Mouse (Mus musculus) midbrain, embryonic 10.5 days (tissue): ENCODE data around the gene Ugt1a6a. TPM values are rescaled to one million over a fixed set of nuclear protein-coding genes. Genes with fewer than 3 reads are reported as not detected.
"Not testable (repeated sequence)": the region's sequence is repeated elsewhere in the genome, so short reads cannot be mapped to it uniquely, and the experiment has no call there.

Experiments used
- DNase-seq: peaks from one replicate; pipeline ENCODE4 v3.0.0-alpha.2; 2017; ENCODE audit warnings: low spot score
- H3K27ac ChIP-seq: fragments of 300-500 bp; sonication (generic); replicated peaks from 2 replicates; pipeline ENCODE4 v1.5.1; 2016; ENCODE audit warnings: mild to moderate bottlenecking
- H3K27me3 ChIP-seq: fragments of 300-500 bp; sonication (generic); 2 replicates; pipeline ENCODE4 v1.6.1; 2016; ENCODE audit warnings: low read depth, mild to moderate bottlenecking; ENCODE audit not compliant: poor library complexity, severe bottlenecking
- H3K36me3 ChIP-seq: fragments of 300-500 bp; sonication (generic); 2 replicates; pipeline ENCODE4 v1.6.1; 2016; ENCODE audit warnings: mild to moderate bottlenecking, moderate library complexity
- H3K4me1 ChIP-seq: fragments of 300-500 bp; sonication (generic); 2 replicates; pipeline ENCODE4 v1.6.1; 2016
- H3K4me3 ChIP-seq: fragments of 300-500 bp; sonication (generic); 2 replicates; pipeline ENCODE4 v1.5.1; 2016; ENCODE audit warnings: mild to moderate bottlenecking, moderate library complexity
- H3K9me3 ChIP-seq: fragments of 300-500 bp; sonication (generic); replicated peaks from 2 replicates; pipeline ENCODE4 v1.6.1; 2016; ENCODE audit warnings: mild to moderate bottlenecking
- WGBS: fragments of 180-500 bp; shearing (Covaris S2); methylation state at CpG from one replicate; pipeline ENCODE4 v1.1.7; 2016; 5-methylcytosine and 5-hydroxymethylcytosine counted together
- polyA plus RNA-seq: library from polyadenylated mRNA; unstranded; fragments of >200 nt; fragmentation: Nextera tagmentation; extraction: Ambion mirVana; gene quantifications from 2 replicates; pipeline ENCODE4 v1.2.1, GENCODE M21; 2016

Gene Ugt1a6a
- polyA plus RNA-seq, 1 experiment from 2014 or later: not detected

DNA sequence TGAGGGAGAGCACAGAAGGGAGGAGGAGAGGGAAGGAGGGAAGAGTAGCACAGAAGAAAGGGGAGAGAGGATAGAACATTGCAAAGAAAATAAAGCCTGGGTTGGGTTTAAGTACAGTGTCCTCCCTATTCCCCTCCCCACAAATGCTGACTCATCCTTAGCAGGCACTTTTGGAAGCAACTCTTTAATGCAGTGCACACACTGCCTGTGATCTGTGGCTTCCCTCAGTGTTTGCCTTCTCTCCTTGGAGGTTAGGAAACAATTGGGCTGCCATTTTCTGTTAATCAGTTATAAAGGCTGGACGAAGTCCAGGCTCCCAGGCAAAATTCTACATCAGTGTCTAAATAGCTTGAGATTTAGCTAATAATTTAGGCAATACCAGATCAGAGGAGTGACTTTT lies 5.9 kb downstream of the Ugt1a6a start:
- 63% methylated on average over 1 of the region's 1 CpGs for WGBS
- H3K36me3 ChIP-seq, H3K27ac ChIP-seq, H3K4me3 ChIP-seq, H3K4me1 ChIP-seq, H3K9me3 ChIP-seq, H3K27me3 ChIP-seq, DNase-seq: not testable (repeated sequence)

GRCm38 (mm10) chr1:88143966-88144675 lies 9.5 kb downstream of the Ugt1a6a start:
- WGBS: 6% methylated on average over 5 of the region's 5 CpGs

DNA sequence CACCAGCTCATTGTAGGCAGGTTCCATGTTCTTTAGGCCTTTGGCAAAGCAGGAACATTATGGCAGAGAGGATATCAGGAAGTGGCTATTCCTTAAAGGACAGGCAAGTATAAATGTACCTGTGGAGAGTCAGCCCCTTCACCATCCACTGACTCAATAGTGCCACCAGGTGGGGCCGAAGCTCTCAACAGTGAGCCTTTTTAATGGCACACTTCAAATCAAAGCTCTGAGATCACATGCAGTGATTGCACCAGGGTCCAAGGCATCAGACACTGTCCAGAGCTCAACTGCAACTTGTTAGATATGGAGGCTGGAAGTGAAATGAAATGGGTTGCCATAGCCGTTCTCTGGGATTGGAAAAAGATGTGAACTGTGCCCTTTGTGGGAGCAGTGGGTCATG lies 10.7 kb downstream of the Ugt1a6a start:
- not testable (repeated sequence) for H3K4me3 ChIP-seq, DNase-seq, H3K27ac ChIP-seq, H3K4me1 ChIP-seq, H3K27me3 ChIP-seq, H3K36me3 ChIP-seq, H3K9me3 ChIP-seq
- 78% methylated on average over 2 of the region's 2 CpGs for WGBS

More at GRCm38 (mm10) chr1:88143966-88144675, 9.5 kb downstream of the Ugt1a6a start:
- H3K27me3 ChIP-seq, H3K9me3 ChIP-seq, H3K36me3 ChIP-seq, H3K4me3 ChIP-seq, H3K4me1 ChIP-seq, H3K27ac ChIP-seq: not testable (repeated sequence)
- DNase-seq: peak; percentile 27

- H3K4me3 ChIP-seq, H3K27me3 ChIP-seq, H3K9me3 ChIP-seq, DNase-seq, H3K27ac ChIP-seq, H3K36me3 ChIP-seq, H3K4me1 ChIP-seq: not testable (repeated sequence)
- 62% methylated on average over 2 of the region's 2 CpGs for WGBS
These were observed 15.5 kb downstream of the Ugt1a6a start for GRCm38 (mm10) chr1:88150133-88150532.

DNA sequence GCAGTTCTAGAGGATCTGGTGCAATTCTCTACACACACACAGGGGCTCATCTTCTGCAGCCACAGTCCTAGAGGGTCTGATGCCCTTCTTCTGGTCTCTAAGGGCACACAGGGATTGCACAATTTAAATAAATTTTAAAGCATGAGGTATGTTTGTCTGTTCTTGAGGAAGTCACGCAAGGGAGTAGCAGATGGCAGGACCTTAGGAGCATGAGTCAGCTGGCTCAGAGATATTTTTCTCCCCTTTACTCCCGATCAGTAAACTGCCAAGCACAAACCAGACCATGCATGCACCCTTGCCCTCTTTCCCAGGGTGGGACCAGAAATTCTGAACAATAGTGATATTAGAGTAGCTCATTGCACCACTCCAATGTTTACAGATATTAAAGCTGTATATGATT lies 23.8 kb downstream of the Ugt1a6a start:
- no peak for DNase-seq
- WGBS: 89% methylated on average over 2 of the region's 2 CpGs

GRCm38 (mm10) chr1:88165711-88166110 lies 31.1 kb downstream of the Ugt1a6a start, which contains the start of gene Ugt1a5:
Gene Ugt1a5 (plus strand): TSS chr1:88166012.
- no peaks in the 10 kb centered on the region for H3K4me1 ChIP-seq
- 0 out of 2 replicates have a peak, but pooled peaks cover under 1% of the 10 kb centered on the region for H3K9me3 ChIP-seq
- no peaks in the 10 kb centered on the region for H3K36me3 ChIP-seq
- 71% methylated on average over 5 of the region's 5 CpGs for WGBS
- H3K27ac ChIP-seq: no peak within 1 kb of the TSS
- DNase-seq: no peak
- no peaks in the 10 kb centered on the region for H3K27me3 ChIP-seq
- no peak within 1 kb of the TSS for H3K4me3 ChIP-seq

More for the DNA sequence above, 23.8 kb downstream of the Ugt1a6a start:
- no peaks in the 10 kb centered on the region for H3K9me3 ChIP-seq
- no peak overlapping the region for H3K4me3 ChIP-seq
- H3K36me3 ChIP-seq: no peaks in the 10 kb centered on the region
- no peaks in the 10 kb centered on the region for H3K4me1 ChIP-seq
- H3K27me3 ChIP-seq: no peaks in the 10 kb centered on the region
- no peak overlapping the region for H3K27ac ChIP-seq

- not testable (repeated sequence) for H3K36me3 ChIP-seq, H3K4me1 ChIP-seq, H3K4me3 ChIP-seq, H3K27me3 ChIP-seq, DNase-seq, H3K27ac ChIP-seq
- H3K9me3 ChIP-seq: peaks cover 11% of the 10 kb centered on the region; the same call in 1 of the 2 replicates
- WGBS: 91% methylated on average over 7 of the region's 7 CpGs
These were observed 37.6 kb downstream of the Ugt1a6a start for GRCm38 (mm10) chr1:88172190-88172589.

DNA sequence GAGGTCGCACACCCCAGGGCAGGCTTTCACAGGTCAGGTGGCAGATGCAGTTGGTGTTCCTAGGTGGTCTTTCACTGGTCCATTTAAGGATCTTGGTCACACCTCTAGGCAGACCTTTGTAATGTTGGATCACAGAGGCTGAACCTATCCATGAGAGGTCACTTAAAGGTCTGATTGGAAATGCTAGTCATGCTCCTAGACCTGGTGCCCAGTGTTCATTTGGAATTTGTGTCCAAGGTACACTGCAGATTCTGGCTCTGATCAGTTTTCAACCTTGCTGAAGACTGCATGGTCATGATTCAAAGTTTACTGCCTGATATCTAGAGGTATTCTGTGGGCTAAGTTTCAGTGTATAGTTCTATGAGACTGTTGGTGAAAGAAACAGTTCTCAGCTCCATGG lies 45.0 kb downstream of the Ugt1a6a start:
- no peaks in the 10 kb centered on the region for H3K4me1 ChIP-seq
- DNase-seq: no peak
- H3K27me3 ChIP-seq: no peaks in the 10 kb centered on the region
- 75% methylated on average over 1 of the region's 1 CpGs for WGBS
- H3K27ac ChIP-seq: no peak overlapping the region
- H3K4me3 ChIP-seq: no peak overlapping the region
- H3K36me3 ChIP-seq: no peaks in the 10 kb centered on the region
- peaks cover 22% of the 10 kb centered on the region for H3K9me3 ChIP-seq

DNA sequence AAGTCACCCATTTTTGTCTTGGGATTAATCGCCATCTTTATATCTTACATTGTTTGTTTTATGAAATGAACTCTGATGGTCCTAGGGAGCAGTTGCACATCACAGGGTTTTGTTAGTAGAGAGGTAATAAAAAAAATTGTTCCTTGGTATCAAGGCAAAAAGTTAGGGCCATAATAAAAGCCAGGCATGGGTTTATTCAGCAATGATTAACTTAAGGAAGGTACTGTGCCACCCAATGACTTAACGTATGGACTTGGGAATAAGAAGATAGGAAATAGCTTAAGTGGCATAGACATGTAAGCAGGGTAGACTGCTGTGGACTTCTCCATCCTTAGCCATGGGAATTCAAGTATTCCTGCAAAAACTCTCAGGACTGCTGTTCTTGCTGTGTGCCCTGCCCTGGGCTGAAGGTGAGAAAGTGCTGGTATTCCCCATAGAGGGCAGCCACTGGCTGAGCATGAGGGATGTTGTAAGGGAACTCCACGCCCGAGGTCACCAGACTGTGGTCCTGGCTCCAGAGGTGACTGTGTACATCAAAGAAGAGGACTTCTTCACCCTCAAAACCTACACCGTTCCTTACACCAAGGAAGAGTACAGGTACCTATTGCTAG lies 51.8 kb downstream of the Ugt1a6a start:
- Histone ChIP-seq H3K4me1 (no peaks in the 10 kb centered on the region), H3K36me3 (no peaks in the 10 kb centered on the region), H3K27me3 (no peaks in the 10 kb centered on the region), H3K9me3 (no peaks in the 10 kb centered on the region), H3K27ac (no peak overlapping the region), H3K4me3 (no peak overlapping the region)
- 93% methylated on average over 5 of the region's 5 CpGs for WGBS
- DNase-seq: no peak

GRCm38 (mm10) chr1:88192136-88192535 lies 57.5 kb downstream of the Ugt1a6a start:
- no peak overlapping the region for H3K4me3 ChIP-seq
- no peak overlapping the region for H3K27ac ChIP-seq
- H3K4me1 ChIP-seq: no peaks in the 10 kb centered on the region
- H3K9me3 ChIP-seq: no peaks in the 10 kb centered on the region
- DNase-seq: no peak
- H3K36me3 ChIP-seq: no peaks in the 10 kb centered on the region
- WGBS: 69% methylated on average over 3 of the region's 3 CpGs
- no peaks in the 10 kb centered on the region for H3K27me3 ChIP-seq

GRCm38 (mm10) chr1:88195687-88196086 lies 61.1 kb downstream of the Ugt1a6a start:
- H3K27me3 ChIP-seq: peaks cover 5% of the 10 kb centered on the region; the same call in 1 of the 2 replicates
- no peak for DNase-seq
- H3K27ac ChIP-seq: no peak overlapping the region
- H3K36me3 ChIP-seq: no peaks in the 10 kb centered on the region
- H3K4me3 ChIP-seq: no peak overlapping the region
- H3K9me3 ChIP-seq: no peaks in the 10 kb centered on the region
- WGBS: 84% methylated on average over 1 of the region's 1 CpGs
- no peaks in the 10 kb centered on the region for H3K4me1 ChIP-seq

GRCm38 (mm10) chr1:88197443-88197842 lies 62.8 kb downstream of the Ugt1a6a start:
- H3K4me3 ChIP-seq: no peak overlapping the region
- H3K4me1 ChIP-seq: no peaks in the 10 kb centered on the region
- H3K27me3 ChIP-seq: peaks cover 5% of the 10 kb centered on the region
- no peak for DNase-seq
- WGBS: 85% methylated on average over 3 of the region's 3 CpGs
- no peaks in the 10 kb centered on the region for H3K36me3 ChIP-seq
- no peaks in the 10 kb centered on the region for H3K9me3 ChIP-seq
- H3K27ac ChIP-seq: no peak overlapping the region

DNA sequence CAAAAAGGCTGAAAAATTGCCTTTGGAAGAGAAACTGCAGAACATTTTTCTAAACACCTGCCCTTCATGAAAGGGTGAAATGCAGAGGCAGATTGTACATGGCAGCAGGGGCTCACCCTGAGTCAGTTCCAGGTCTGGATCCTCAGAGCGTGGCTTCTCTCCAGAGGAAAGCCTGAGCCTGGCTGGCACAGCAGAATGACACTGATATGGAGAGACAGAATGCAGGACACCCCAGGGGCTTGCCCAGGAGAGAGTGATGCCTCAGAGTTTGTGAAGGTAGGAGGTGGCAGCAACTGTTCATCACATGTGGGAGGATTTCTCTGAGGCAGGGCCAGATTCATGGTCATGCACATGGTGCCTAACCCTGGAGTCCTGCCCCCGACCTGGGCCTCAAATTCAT lies 65.4 kb downstream of the Ugt1a6a start:
- Histone ChIP-seq H3K36me3 (0 out of 2 replicates have a peak, but pooled peaks cover 5% of the 10 kb centered on the region), H3K4me3 (no peak overlapping the region), H3K27ac (no peak overlapping the region), H3K27me3 (peaks cover 13% of the 10 kb centered on the region), H3K9me3 (peaks cover 13% of the 10 kb centered on the region), H3K4me1 (peaks cover under 1% of the 10 kb centered on the region)
- DNase-seq: no peak
- 70% methylated on average over 2 of the region's 2 CpGs for WGBS
